31 mouse cellular contexts compared by ENCODE assay signal in the genomic region with DNA sequence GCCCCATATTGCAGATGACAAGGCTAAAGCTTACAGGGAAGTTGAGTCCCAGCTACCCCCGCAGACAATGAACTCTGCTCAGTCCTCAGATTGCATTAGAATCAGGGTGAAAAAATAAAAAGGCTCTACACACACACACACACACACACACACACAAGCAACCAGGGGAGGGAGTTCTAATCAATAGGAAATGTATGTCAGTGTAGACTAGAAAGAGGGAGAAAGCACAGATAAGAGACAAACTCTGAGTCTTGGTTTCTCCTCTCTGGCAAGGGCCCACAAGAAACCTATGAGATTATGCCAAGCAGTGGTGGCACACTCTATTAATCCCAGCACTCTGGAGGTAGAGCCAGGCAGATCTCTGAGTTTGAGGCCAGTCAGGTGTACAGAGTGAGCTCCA.
"Had no signal": no experiment of that assay in that cellular context is flagged by ENCODE, and none has a peak within 500 bp of the region (broad histone marks: within the 10 kb centered on the region; RNA-seq: fewer than 3 reads in every experiment).

No protein-coding gene starts in this region.

- H3K9me3 ChIP-seq: heart, embryonic 10.5 days; heart, embryonic 12.5 days; heart, embryonic 13.5 days; heart, embryonic 15.5 days; hindbrain, embryonic 12.5 days; hindbrain, embryonic 13.5 days; hindbrain, embryonic 15.5 days; intestine, embryonic 15.5 days; kidney, embryonic 15.5 days had no signal

- H3K4me2 ChIP-seq: heart, embryonic 12.5 days; heart, embryonic 13.5 days; heart, embryonic 15.5 days; hindbrain, embryonic 12.5 days; hindbrain, embryonic 13.5 days; hindbrain, embryonic 14.5 days; hindbrain, embryonic 15.5 days; intestine, embryonic 15.5 days; kidney, embryonic 15.5 days had no signal

- H3K4me3 ChIP-seq: heart, embryonic 10.5 days; heart, embryonic 12.5 days; heart, embryonic 13.5 days; heart, embryonic 15.5 days; hindbrain, embryonic 12.5 days; hindbrain, embryonic 13.5 days; hindbrain, embryonic 15.5 days; intestine, embryonic 15.5 days; kidney, embryonic 15.5 days; layer of hippocampus, adult 2 months; left cerebral cortex, adult 2 months had no signal

- H3K27ac ChIP-seq: heart, embryonic 10.5 days; heart, embryonic 13.5 days; heart, embryonic 15.5 days; hindbrain, embryonic 12.5 days; hindbrain, embryonic 13.5 days; hindbrain, embryonic 14.5 days; hindbrain, embryonic 15.5 days; hindbrain, postnatal 0 days; intestine, embryonic 15.5 days; kidney, embryonic 15.5 days; kidney, postnatal 0 days; layer of hippocampus, adult 2 months; left cerebral cortex, adult 2 months had no signal

- ATAC-seq: hindbrain, embryonic 16.5 days; hindbrain, postnatal 0 days; inflammation-experienced regulatory T-cells, adult 6 months; intestine, embryonic 15.5 days; intestine, embryonic 16.5 days; intestine, postnatal 0 days had no signal

- H3K36me3 ChIP-seq: heart, embryonic 10.5 days; heart, embryonic 12.5 days; heart, embryonic 13.5 days; heart, embryonic 15.5 days; hindbrain, embryonic 12.5 days; hindbrain, embryonic 13.5 days; hindbrain, embryonic 15.5 days; intestine, embryonic 15.5 days; kidney, embryonic 15.5 days had no signal

- H3K9ac ChIP-seq: heart, embryonic 12.5 days; heart, embryonic 13.5 days; heart, embryonic 15.5 days; hindbrain, embryonic 12.5 days; hindbrain, embryonic 13.5 days; hindbrain, embryonic 14.5 days; hindbrain, embryonic 15.5 days; intestine, embryonic 15.5 days; kidney, embryonic 15.5 days had no signal

- DNase-seq: heart, postnatal 10 days; heart, postnatal 14 days; kidney, adult 11 months; kidney, adult 18-20 months; kidney, adult 2 months; kidney, adult 8-10 months; kidney, adult 9 months; kidney, postnatal 10 days; kidney, postnatal 14 days; kidney, postnatal 25 days; kidney, postnatal 4 days; layer of hippocampus, adult 9-11 months; layer of hippocampus, postnatal 36 days had no signal

- H3K27me3 ChIP-seq: heart, embryonic 12.5 days; heart, embryonic 15.5 days; intestine, embryonic 15.5 days had no signal
